Mouse (Mus musculus) heart, postnatal 14 days (tissue): Measurements from ENCODE around the gene Gm26657. TPM values are rescaled to one million over a fixed set of nuclear protein-coding genes. Genes with fewer than 3 reads are reported as not detected.

Experiments used
- DNase-seq, 2 experiments: peaks; one replicate each; pipeline ENCODE4 v3.0.0; 2021 to 2022
- intact Hi-C: fragments of 180-260 bp; cut with DNase I; formaldehyde crosslinking; loops from one replicate; pipeline ENCODE4 v1.15.1; 2025
- total RNA-seq, 2 experiments: library from RNA; stranded (reverse); gene quantifications; 2 replicates each; pipeline ENCODE4 v1.2.3; 2021

Gm26657 gene
- total RNA-seq, 2 experiments from 2014 or later = not detected

GRCm38 (mm10) chr4:56756966-56757600 is 17.2 kb downstream of the Gm26657 start:
- DNase-seq = no peak

GRCm38 (mm10) chr4:56757693-56758092 is 17.8 kb downstream of the Gm26657 start:
- intact Hi-C loops = no loop called here
- no peak for DNase-seq

More at GRCm38 (mm10) chr4:56756966-56757600, 17.2 kb downstream of the Gm26657 start:
- intact Hi-C loops = no loop called here

GRCm38 (mm10) chr4:56767861-56768284 is 28.0 kb downstream of the Gm26657 start:
- intact Hi-C loops = no loop called here
- DNase-seq = peak; percentile 23 to 54

DNA sequence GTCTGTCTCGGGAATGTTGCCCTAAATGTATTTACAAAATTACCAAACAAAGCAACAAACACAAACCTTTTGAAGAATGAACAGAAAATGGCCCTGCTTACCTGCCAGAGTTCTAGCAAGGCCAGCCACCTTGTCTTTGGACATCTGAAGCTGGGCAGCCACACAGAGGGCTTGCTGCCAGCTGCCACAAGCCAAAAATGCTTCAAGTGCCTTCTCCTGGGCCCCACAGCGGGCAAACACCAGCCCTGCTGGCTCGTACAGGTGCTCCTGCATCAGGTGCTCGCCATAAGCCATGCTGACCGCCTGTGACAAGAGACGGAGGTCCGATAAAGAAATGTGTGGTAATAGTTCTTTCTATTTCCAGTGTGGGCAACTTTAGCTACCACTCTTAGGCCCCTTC is 29.0 kb downstream of the Gm26657 start:
- intact Hi-C loops = no loop called here

GRCm38 (mm10) chr4:56771065-56771464 is 31.2 kb downstream of the Gm26657 start:
- DNase-seq = no peak
- intact Hi-C loops = no loop called here

More for the DNA sequence above, 29.0 kb downstream of the Gm26657 start:
- DNase-seq = peak; percentile 52 to 74

Other genes with a start within 250 kb of the Gm26657 start
- under 1 TPM in 1 of 2 experiments, not detected in 1; 0.15 TPM for gene Actl7b, start 1.4 kb downstream of the Gm26657 start, total RNA-seq
- gene Actl7a, start 3.3 kb downstream of the Gm26657 start, total RNA-seq = not detected
- 10 to 100 TPM; 20.3 to 22.3 TPM for gene Elp1, start 62.3 kb downstream of the Gm26657 start, total RNA-seq
- gene Fam206a, start 62.3 kb downstream of the Gm26657 start, total RNA-seq = 1 to 10 TPM; 3.6 to 4.1 TPM
- 10 to 100 TPM; 27.7 to 29.3 TPM for gene Ctnnal1, start 125.1 kb downstream of the Gm26657 start, total RNA-seq
- 10 to 100 TPM; 53.1 to 58.3 TPM for gene Tmem245, start 207.4 kb downstream of the Gm26657 start, total RNA-seq